Mouse (Mus musculus): ENCODE measurements at regions not wholly inside any gene's neighbourhood (a gene's known extent, or its start where the extent isn't known, plus 50 kb on each side); places are given as distances from the start of the nearest gene placed in this dataset.

- no peak for TF ChIP-seq POLR2A (IDR thresholded peaks at IDR 0.05; ENCODE audit: insufficient read depth, low read depth, low read length)
- TF ChIP-seq EP300 (IDR thresholded peaks at IDR 0.05; ENCODE audit: insufficient read depth, low read depth, low read length), result no peak
Observed at GRCm38 (mm10) chr4:22938302-22938701, 450.1 kb upstream of the Pou3f2 start.
